Mouse (Mus musculus) stomach, embryonic 15.5 days (tissue): ENCODE results near the gene Olfr596. TPM values are rescaled to one million over a fixed set of nuclear protein-coding genes. Genes with fewer than 3 reads are reported as not detected.
"Not testable (repeated sequence)": the region's sequence is repeated elsewhere in the genome, so short reads cannot be mapped to it uniquely, and the experiment has no call there.

ENCODE experiments used
- ATAC-seq: fragments of 200-750 bp; cut with Nextera tagmentation; 2 replicates; pipeline ENCODE4 v1.8.0; 2017; ENCODE audit warnings: low read depth, moderate number of reproducible peaks, moderate TSS enrichment; ENCODE audit not compliant: insufficient read depth, low FRiP score
- H3K27ac ChIP-seq: fragments of 300-500 bp; sonication (generic); 2 replicates; pipeline ENCODE4 v1.5.1; 2015; ENCODE audit warnings: mild to moderate bottlenecking, inconsistent platforms
- H3K27me3 ChIP-seq: fragments of 300-500 bp; sonication (generic); replicated peaks from 2 replicates; pipeline ENCODE4 v1.6.1; 2015; ENCODE audit warnings: inconsistent platforms
- H3K36me3 ChIP-seq: fragments of 300-500 bp; sonication (generic); 2 replicates; pipeline ENCODE4 v1.6.1; 2015; ENCODE audit warnings: inconsistent platforms
- H3K4me1 ChIP-seq: fragments of 300-500 bp; sonication (generic); 2 replicates; pipeline ENCODE4 v1.6.1; 2015; ENCODE audit warnings: inconsistent platforms
- H3K4me2 ChIP-seq: fragments of 300-500 bp; sonication (generic); 2 replicates; pipeline ENCODE4 v1.6.1; 2015; ENCODE audit warnings: mild to moderate bottlenecking, inconsistent platforms
- H3K4me3 ChIP-seq: fragments of 300-500 bp; sonication (generic); replicated peaks from 2 replicates; pipeline ENCODE4 v1.5.1; 2015; ENCODE audit warnings: inconsistent platforms
- H3K9ac ChIP-seq: fragments of 300-500 bp; sonication (generic); 2 replicates; pipeline ENCODE4 v1.6.1; 2015; ENCODE audit warnings: inconsistent platforms
- H3K9me3 ChIP-seq: fragments of 300-500 bp; sonication (generic); 2 replicates; pipeline ENCODE4 v1.6.1; 2016; ENCODE audit warnings: inconsistent platforms
- WGBS: fragments of 180-500 bp; shearing (Covaris S2); methylation state at CpG from one replicate; pipeline ENCODE4 v1.1.7; 2015; 5-methylcytosine and 5-hydroxymethylcytosine counted together
- microRNA-seq: library from miRNA; unstranded; fragments of <30 nt; microRNA quantifications from one replicate; pipeline ENCODE4, GENCODE M21; 2016
- polyA plus RNA-seq: library from polyadenylated mRNA; unstranded; fragments of >200 nt; fragmentation: Nextera tagmentation; extraction: Ambion mirVana; gene quantifications from 2 replicates; pipeline ENCODE4 v1.2.1, GENCODE M21; 2015

The Olfr596 gene
- polyA plus RNA-seq, result not detected in 2 replicates

DNA sequence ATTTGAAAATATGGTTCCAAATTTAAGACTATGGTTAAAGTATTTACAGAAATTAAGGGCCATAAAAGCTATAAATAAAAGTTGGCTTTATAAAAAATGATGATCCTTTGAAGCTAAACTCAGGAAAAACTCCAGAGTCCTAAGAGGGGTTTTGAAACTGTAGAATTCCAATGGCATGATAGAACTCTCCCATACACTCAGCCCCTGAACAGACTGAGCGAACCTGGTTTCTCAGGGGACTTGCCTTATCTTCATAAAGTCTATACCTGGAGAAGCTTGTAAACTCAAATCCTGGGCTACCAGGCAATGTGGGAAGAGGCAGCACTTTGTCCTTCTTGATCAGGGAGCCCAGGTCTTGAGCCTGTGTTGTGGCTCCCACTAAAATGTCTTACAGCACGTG, at the start of gene Olfr596:
Gene Olfr596, plus strand, starts transcription at position 301 of the 400 bp plus-strand sequence.
- WGBS, result 79% methylated on average over 2 of the region's 2 CpGs
- not testable (repeated sequence) for ATAC-seq

DNA sequence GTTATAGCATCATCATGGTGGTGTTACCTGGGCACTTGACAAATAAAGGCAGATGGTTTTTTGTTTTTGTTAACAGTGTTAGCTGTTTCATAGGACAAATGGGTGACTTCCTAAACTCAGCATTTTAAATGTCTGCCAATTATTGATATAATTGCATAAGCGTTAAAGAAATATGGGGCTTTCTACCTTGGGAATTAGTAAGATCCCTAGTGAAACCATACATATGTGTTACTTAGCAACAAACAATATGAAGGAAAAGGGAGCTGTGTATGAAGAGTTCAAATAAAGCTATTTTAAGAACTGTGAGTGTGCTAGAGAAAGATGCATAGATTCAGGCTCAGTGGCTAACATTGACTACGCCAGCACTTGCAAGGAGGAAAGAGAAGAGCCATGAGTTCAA, 10.6 kb downstream of the Olfr596 start, which contains the start of gene Olfr597:
Gene Olfr597, plus strand, starts transcription at position 301 of the 400 bp plus-strand sequence.
- not testable (repeated sequence) for H3K27me3 ChIP-seq, H3K9ac ChIP-seq, ATAC-seq, H3K27ac ChIP-seq, H3K4me3 ChIP-seq, H3K9me3 ChIP-seq, H3K4me1 ChIP-seq, H3K36me3 ChIP-seq, H3K4me2 ChIP-seq
- 79% methylated on average over 2 of the region's 2 CpGs for WGBS

More for the DNA sequence above, at the start of gene Olfr596:
- H3K9me3 ChIP-seq, H3K27ac ChIP-seq, H3K36me3 ChIP-seq, H3K4me2 ChIP-seq, H3K4me1 ChIP-seq, H3K27me3 ChIP-seq, H3K9ac ChIP-seq, H3K4me3 ChIP-seq: not testable (repeated sequence)

DNA sequence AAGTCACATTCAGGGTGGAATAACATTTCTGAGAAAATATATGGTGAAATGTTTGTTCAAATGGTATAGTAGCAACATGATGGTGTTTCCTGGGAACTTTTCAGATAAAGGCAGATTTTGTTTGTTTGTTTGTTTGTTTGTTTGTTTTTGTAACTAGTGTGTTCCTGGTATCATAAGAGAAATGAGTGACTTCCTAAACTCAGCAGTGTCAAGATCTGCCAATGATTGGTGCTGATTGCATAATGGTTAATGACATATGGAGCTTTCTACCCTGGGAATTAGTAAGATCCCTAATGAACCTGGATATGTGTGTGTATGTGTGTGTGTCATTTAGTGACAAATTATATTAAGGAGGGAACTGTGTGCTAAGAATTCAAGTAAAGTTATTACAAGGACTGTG, 17.8 kb downstream of the Olfr596 start, which contains the start of gene Olfr598:
Gene Olfr598, plus strand, starts transcription at position 301 of the 400 bp plus-strand sequence.
- H3K4me3 ChIP-seq, result no peak within 1 kb of the TSS
- no peak for ATAC-seq
- H3K27ac ChIP-seq, result no peak within 1 kb of the TSS
- no peaks in the 10 kb centered on the region for H3K9me3 ChIP-seq
- no peaks in the 10 kb centered on the region for H3K4me1 ChIP-seq
- no peaks in the 10 kb centered on the region for H3K36me3 ChIP-seq
- no peaks in the 10 kb centered on the region for H3K27me3 ChIP-seq
- H3K9ac ChIP-seq, result no peak within 1 kb of the TSS
- no peak within 1 kb of the TSS for H3K4me2 ChIP-seq

DNA sequence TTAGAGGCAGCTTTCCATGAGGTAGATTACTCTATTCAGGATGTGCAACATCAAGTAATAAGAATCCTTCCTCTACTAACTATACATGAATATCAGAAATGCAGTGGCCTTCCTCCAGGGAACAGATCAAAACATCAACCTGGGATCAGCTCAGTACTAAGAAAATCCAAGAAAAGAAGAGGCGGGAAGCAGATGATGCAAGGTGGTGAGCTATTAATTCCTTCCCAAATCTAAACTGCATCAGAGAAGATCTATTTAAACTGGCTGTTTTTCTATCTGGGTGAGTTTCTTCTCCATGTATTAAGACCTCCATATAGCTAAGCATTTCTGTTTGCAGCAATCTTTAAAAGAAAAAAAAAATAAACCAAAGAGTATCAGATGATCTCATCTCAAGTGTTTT, 30.2 kb downstream of the Olfr596 start, which contains the start of gene Olfr599:
Gene Olfr599, plus strand, starts transcription at position 301 of the 400 bp plus-strand sequence.
- WGBS, result 88% methylated on average over 1 of the region's 1 CpGs
- no peaks in the 10 kb centered on the region for H3K36me3 ChIP-seq
- H3K9me3 ChIP-seq, result no peaks in the 10 kb centered on the region
- H3K27me3 ChIP-seq, result no peaks in the 10 kb centered on the region
- no peak within 1 kb of the TSS for H3K9ac ChIP-seq
- H3K4me3 ChIP-seq, result no peak within 1 kb of the TSS
- no peak within 1 kb of the TSS for H3K4me2 ChIP-seq
- ATAC-seq, result no peak
- H3K27ac ChIP-seq, result no peak within 1 kb of the TSS
- no peaks in the 10 kb centered on the region for H3K4me1 ChIP-seq

DNA sequence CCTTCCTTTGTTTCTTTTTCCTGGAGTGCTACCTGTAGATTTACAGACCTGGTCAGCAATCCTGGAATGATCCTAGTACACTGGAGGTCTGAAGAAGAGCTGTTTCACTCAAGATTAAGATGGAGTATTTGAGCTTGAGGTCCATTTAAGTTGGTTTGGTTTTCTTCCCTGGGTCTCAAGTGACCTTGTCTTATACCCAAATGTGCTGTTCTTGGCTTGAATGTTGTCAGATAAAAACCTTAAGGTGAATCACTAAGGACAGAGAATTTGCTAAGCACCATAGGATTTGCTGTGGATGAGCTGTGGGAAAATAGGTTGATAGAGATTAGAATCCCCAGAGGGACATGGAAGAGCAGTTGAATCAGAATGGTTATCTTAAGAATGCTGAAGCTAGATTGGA, 44.1 kb downstream of the Olfr596 start, which contains the start of gene Olfr600:
Gene Olfr600, minus strand, starts transcription at position 101 of the 400 bp plus-strand sequence.
- H3K9me3 ChIP-seq, result no peaks in the 10 kb centered on the region

More for the DNA sequence above, 44.1 kb downstream of the Olfr596 start, which contains the start of gene Olfr600:
- Histone ChIP-seq H3K27me3 (no peaks in the 10 kb centered on the region), H3K36me3 (no peaks in the 10 kb centered on the region), H3K9ac (no peak within 1 kb of the TSS), H3K27ac (no peak within 1 kb of the TSS), H3K4me2 (no peak within 1 kb of the TSS), H3K4me3 (no peak within 1 kb of the TSS), H3K4me1 (no peaks in the 10 kb centered on the region)
- ATAC-seq, result no peak

Small RNAs within 50 kb of the gene (microRNA-seq; reads per million reads assigned to microRNA genes)
- gene Gm23550, result not detected
- gene Gm25171, result not detected

Other genes with a start within 250 kb of the Olfr596 start
- not detected in 2 replicates for gene Olfr584, start 223.8 kb upstream of the Olfr596 start, polyA plus RNA-seq
- not detected in 2 replicates for gene Olfr585, start 207.9 kb upstream of the Olfr596 start, polyA plus RNA-seq
- not detected in 2 replicates for gene Olfr586, start 180.0 kb upstream of the Olfr596 start, polyA plus RNA-seq
- not detected in 2 replicates for gene Olfr588-ps1, start 164.8 kb upstream of the Olfr596 start, polyA plus RNA-seq
- gene Olfr589, start 149.3 kb upstream of the Olfr596 start, polyA plus RNA-seq, result not detected in 2 replicates
- gene Olfr591, start 127.3 kb upstream of the Olfr596 start, polyA plus RNA-seq, result not detected in 2 replicates
- not detected in 2 replicates for gene Olfr592, start 120.8 kb upstream of the Olfr596 start, polyA plus RNA-seq
- not detected in 2 replicates for gene Olfr593, start 93.8 kb upstream of the Olfr596 start, polyA plus RNA-seq
- not detected in 2 replicates for gene Olfr594, start 88.7 kb upstream of the Olfr596 start, polyA plus RNA-seq
- gene Usp17ld, start 53.1 kb upstream of the Olfr596 start, polyA plus RNA-seq, result not detected in 2 replicates
- gene Olfr597, start 10.7 kb downstream of the Olfr596 start, polyA plus RNA-seq, result not detected in 2 replicates
- not detected in 2 replicates for gene Olfr598, start 17.9 kb downstream of the Olfr596 start, polyA plus RNA-seq
- gene Olfr599, start 30.3 kb downstream of the Olfr596 start, polyA plus RNA-seq, result not detected in 2 replicates
- not detected in 2 replicates for gene Olfr600, start 44.0 kb downstream of the Olfr596 start, polyA plus RNA-seq
- not detected in 2 replicates for gene Olfr601, start 57.0 kb downstream of the Olfr596 start, polyA plus RNA-seq
- gene Olfr603, start 80.5 kb downstream of the Olfr596 start, polyA plus RNA-seq, result not detected in 2 replicates
- not detected in 2 replicates for gene Usp17lc, start 109.4 kb downstream of the Olfr596 start, polyA plus RNA-seq
- gene Olfr605, start 139.8 kb downstream of the Olfr596 start, polyA plus RNA-seq, result not detected in 2 replicates
- gene Olfr606, start 143.4 kb downstream of the Olfr596 start, polyA plus RNA-seq, result not detected in 2 replicates
- gene Olfr607, start 158.5 kb downstream of the Olfr596 start, polyA plus RNA-seq, result not detected in 2 replicates
- gene Olfr608, start 164.2 kb downstream of the Olfr596 start, polyA plus RNA-seq, result not detected in 2 replicates
- gene Olfr609, start 192.4 kb downstream of the Olfr596 start, polyA plus RNA-seq, result not detected in 2 replicates
- gene Olfr610, start 206.5 kb downstream of the Olfr596 start, polyA plus RNA-seq, result not detected in 2 replicates
- gene Olfr611, start 215.2 kb downstream of the Olfr596 start, polyA plus RNA-seq, result not detected in 2 replicates
- not detected in 2 replicates for gene Olfr612, start 237.1 kb downstream of the Olfr596 start, polyA plus RNA-seq
- gene Olfr613, start 242.4 kb downstream of the Olfr596 start, polyA plus RNA-seq, result not detected in 2 replicates